Mouse (Mus musculus) layer of hippocampus, adult 2 months (tissue): ENCODE results near the gene Atp6v0d1. TPM values are rescaled to one million over a fixed set of nuclear protein-coding genes. Genes with fewer than 3 reads are reported as not detected.

ENCODE experiments used
- DNase-seq, 2 experiments: peaks; one replicate each; pipeline ENCODE4 v3.0.0; 2022; ENCODE audit warnings: low spot score in 2 of 2
- H3K27ac ChIP-seq: fragments of 200-600 bp; 2 replicates; pipeline ENCODE4 v1.8.1; 2022
- H3K4me3 ChIP-seq: fragments of 200-600 bp; 2 replicates; pipeline ENCODE4 v1.8.1; 2022; ENCODE audit warnings: mild to moderate bottlenecking
- CTCF ChIP-seq: fragments of 200-600 bp; conservative IDR thresholded peaks from 2 replicates; pipeline ENCODE4 v1.8.1; 2022; ENCODE audit warnings: antibody characterized with exemption, mild to moderate bottlenecking, moderate library complexity
- total RNA-seq, 2 experiments: library from RNA; stranded (reverse); gene quantifications; 2 replicates each; pipeline ENCODE4 v1.2.3; 2021

Gene Atp6v0d1
- total RNA-seq, 2 experiments from 2014 or later, result 278 to 305 TPM

- DNase-seq, result no peak
- no peak; the same call in none of the 2 replicates for TF ChIP-seq CTCF
- H3K27ac ChIP-seq, result no peak overlapping the region
- no peak overlapping the region for H3K4me3 ChIP-seq
Observed at GRCm38 (mm10) chr8:105521995-105522769, 43.7 kb downstream of the Atp6v0d1 start.

GRCm38 (mm10) chr8:105521061-105521460, 44.8 kb downstream of the Atp6v0d1 start:
- no peak for DNase-seq
- no peak for TF ChIP-seq CTCF
- Histone ChIP-seq H3K4me3 (no peak overlapping the region), H3K27ac (no peak overlapping the region)

- Histone ChIP-seq H3K27ac (no peak overlapping the region), H3K4me3 (no peak overlapping the region)
- DNase-seq, result no peak
- TF ChIP-seq CTCF, result no peak
Observed at GRCm38 (mm10) chr8:105520521-105520920, 45.3 kb downstream of the Atp6v0d1 start.

GRCm38 (mm10) chr8:105519591-105519990, 46.3 kb downstream of the Atp6v0d1 start:
- Histone ChIP-seq H3K4me3 (no peak overlapping the region), H3K27ac (no peak overlapping the region)
- TF ChIP-seq CTCF, result no peak
- DNase-seq, result no peak

GRCm38 (mm10) chr8:105518436-105519313, 47.2 kb downstream of the Atp6v0d1 start, which contains the start of gene Hsd11b2:
Gene Hsd11b2 (plus strand): TSS chr8:105518755.
- Histone ChIP-seq H3K4me3 (peak within 1 kb of the TSS; percentile 51), H3K27ac (no peak within 1 kb of the TSS)
- DNase-seq, result no peak
- peak; percentile 26 for TF ChIP-seq CTCF

GRCm38 (mm10) chr8:105517346-105517745, 48.5 kb downstream of the Atp6v0d1 start:
- no peak overlapping the region for H3K4me3 ChIP-seq
- no peak for TF ChIP-seq CTCF
- DNase-seq, result no peak
- H3K27ac ChIP-seq, result no peak overlapping the region

- TF ChIP-seq CTCF, result peak; percentile 85
- Histone ChIP-seq H3K4me3 (no peak overlapping the region), H3K27ac (no peak overlapping the region)
- peak; percentile 55 to 72 for DNase-seq
Observed at GRCm38 (mm10) chr8:105516018-105516645, 49.7 kb downstream of the Atp6v0d1 start.

GRCm38 (mm10) chr8:105514656-105515055, 51.2 kb downstream of the Atp6v0d1 start:
- H3K4me3 ChIP-seq, result no peak overlapping the region
- no peak for TF ChIP-seq CTCF

GRCm38 (mm10) chr8:105514194-105514593, 51.7 kb downstream of the Atp6v0d1 start:
- Histone ChIP-seq H3K4me3 (no peak overlapping the region), H3K27ac (no peak overlapping the region)
- TF ChIP-seq CTCF, result no peak
- DNase-seq, result no peak

More at GRCm38 (mm10) chr8:105514656-105515055, 51.2 kb downstream of the Atp6v0d1 start:
- H3K27ac ChIP-seq, result no peak overlapping the region
- DNase-seq, result no peak

GRCm38 (mm10) chr8:105509997-105510735, 55.7 kb downstream of the Atp6v0d1 start:
- DNase-seq, result no peak
- TF ChIP-seq CTCF, result no peak
- Histone ChIP-seq H3K27ac (no peak overlapping the region), H3K4me3 (no peak overlapping the region)

GRCm38 (mm10) chr8:105508758-105509157, 57.1 kb downstream of the Atp6v0d1 start:
- no peak overlapping the region for H3K27ac ChIP-seq

GRCm38 (mm10) chr8:105506977-105507376, 58.9 kb downstream of the Atp6v0d1 start:
- Histone ChIP-seq H3K4me3 (no peak overlapping the region), H3K27ac (no peak overlapping the region)
- TF ChIP-seq CTCF, result no peak
- no peak for DNase-seq

More at GRCm38 (mm10) chr8:105508758-105509157, 57.1 kb downstream of the Atp6v0d1 start:
- DNase-seq, result no peak
- no peak for TF ChIP-seq CTCF
- no peak overlapping the region for H3K4me3 ChIP-seq
